Mouse (Mus musculus) neutrophil, adult 65 days (primary cell): ENCODE data around the gene Eif2s2. TPM values are rescaled to one million over a fixed set of nuclear protein-coding genes. Genes with fewer than 3 reads are reported as not detected.

Source experiments
- total RNA-seq: library from RNA; stranded (reverse); gene quantifications from 2 replicates; pipeline ENCODE4 v1.2.4, GENCODE M21; 2023

Eif2s2 gene
- total RNA-seq = 43.9 and 45.8 TPM in 2 replicates

DNA sequence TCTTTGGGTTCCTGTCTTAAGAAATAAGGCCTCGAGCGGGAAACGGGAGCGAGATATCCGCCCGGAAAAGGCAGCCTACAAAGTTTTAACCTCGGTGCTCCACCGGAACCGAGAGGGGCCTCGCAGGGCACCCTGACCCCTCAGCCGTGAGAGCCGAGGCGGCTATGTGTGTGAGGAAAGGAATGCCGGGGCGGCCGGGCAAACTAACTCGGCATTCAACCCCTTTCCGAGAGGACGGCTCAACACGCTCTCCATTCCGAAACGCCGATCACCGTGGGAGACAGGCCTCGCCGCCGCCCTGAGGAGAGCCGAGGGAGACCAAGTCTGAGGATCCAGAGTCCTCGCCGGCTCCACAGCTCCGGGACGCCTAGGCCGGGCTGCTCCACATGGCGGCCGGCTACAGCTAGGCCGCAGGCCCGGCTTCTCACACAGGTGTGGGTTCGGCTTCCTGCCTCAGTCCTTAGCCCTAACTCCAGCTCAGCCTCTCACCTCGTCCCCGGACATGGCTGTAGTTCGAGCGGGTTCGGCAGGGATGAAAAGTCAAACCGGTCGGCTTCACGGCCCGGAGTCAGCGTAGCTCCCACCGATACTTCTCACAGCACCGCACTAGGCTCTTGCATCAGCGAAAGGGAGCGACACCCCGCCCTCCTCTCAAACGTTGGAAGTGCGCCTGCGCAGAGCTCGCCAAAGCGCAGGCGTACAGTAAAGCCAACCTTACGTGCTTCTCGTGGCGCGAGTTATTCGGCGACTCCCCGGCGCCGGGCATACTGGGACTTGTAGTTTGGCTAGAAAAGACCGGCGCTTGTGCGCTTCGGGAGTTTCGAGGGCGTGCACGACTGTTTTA, at the start of gene Eif2s2:
TSS of gene Eif2s2 (minus strand) at position 735 of the 844 bp plus-strand sequence.

Other genes with a start within 250 kb of the Eif2s2 start
- gene Chmp4b, start 241.2 kb downstream of the Eif2s2 start, total RNA-seq = 203 and 242 TPM in 2 replicates
- gene Gm14214, start 122.9 kb downstream of the Eif2s2 start, total RNA-seq = not detected in 2 replicates
- 161 and 165 TPM in 2 replicates for gene Raly, start 101.8 kb downstream of the Eif2s2 start, total RNA-seq
- gene a, start 101.5 kb downstream of the Eif2s2 start, total RNA-seq = not detected in 2 replicates
- 0.16 TPM in 1 of 2 replicates, not detected in the other for gene Gm14226, start 125.3 kb upstream of the Eif2s2 start, total RNA-seq
- gene Ahcy, start 181.6 kb upstream of the Eif2s2 start, total RNA-seq = 12.3 and 13.0 TPM in 2 replicates
- 79.9 TPM in 2 replicates for gene Itch, start 240.6 kb upstream of the Eif2s2 start, total RNA-seq